ENCODE assay signal across 12 mouse cellular contexts in genomic region chr1:132576845-132577244, GRCm38 (mm10).
"Had no signal": no experiment of that assay in that cellular context is flagged by ENCODE, and none has a peak within 500 bp of the region (broad histone marks: within the 10 kb centered on the region; RNA-seq: fewer than 3 reads in every experiment).

No protein-coding gene starts in this region.

- DNase-seq: lung, adult 2 months; lung, postnatal 14 days; lung, postnatal 36 days; midbrain, embryonic 14.5 days; retina, postnatal 1 day; right cerebral cortex, adult 18-20 months; right cerebral cortex, postnatal 25 days; right cerebral cortex, postnatal 4 days; spleen, adult 18-20 months; thymus, adult 18-20 months; thymus, postnatal 14 days; thymus, postnatal 36 days had no signal
